Mouse (Mus musculus) duodenum, adult 2 months (tissue): ENCODE measurements around the gene Fopnl. TPM values are rescaled to one million over a fixed set of nuclear protein-coding genes. Genes with fewer than 3 reads are reported as not detected.

Source experiments
- polyA plus RNA-seq: library from polyadenylated mRNA; depleted of rRNA; stranded (reverse); fragments of >200 nt; gene quantifications from 2 replicates; pipeline ENCODE4 v1.2.3, GENCODE M21; 2012; ENCODE audit warnings: low replicate concordance; rRNA removed

The Fopnl gene
- polyA plus RNA-seq = 14.6 and 20.2 TPM in 2 replicates

DNA sequence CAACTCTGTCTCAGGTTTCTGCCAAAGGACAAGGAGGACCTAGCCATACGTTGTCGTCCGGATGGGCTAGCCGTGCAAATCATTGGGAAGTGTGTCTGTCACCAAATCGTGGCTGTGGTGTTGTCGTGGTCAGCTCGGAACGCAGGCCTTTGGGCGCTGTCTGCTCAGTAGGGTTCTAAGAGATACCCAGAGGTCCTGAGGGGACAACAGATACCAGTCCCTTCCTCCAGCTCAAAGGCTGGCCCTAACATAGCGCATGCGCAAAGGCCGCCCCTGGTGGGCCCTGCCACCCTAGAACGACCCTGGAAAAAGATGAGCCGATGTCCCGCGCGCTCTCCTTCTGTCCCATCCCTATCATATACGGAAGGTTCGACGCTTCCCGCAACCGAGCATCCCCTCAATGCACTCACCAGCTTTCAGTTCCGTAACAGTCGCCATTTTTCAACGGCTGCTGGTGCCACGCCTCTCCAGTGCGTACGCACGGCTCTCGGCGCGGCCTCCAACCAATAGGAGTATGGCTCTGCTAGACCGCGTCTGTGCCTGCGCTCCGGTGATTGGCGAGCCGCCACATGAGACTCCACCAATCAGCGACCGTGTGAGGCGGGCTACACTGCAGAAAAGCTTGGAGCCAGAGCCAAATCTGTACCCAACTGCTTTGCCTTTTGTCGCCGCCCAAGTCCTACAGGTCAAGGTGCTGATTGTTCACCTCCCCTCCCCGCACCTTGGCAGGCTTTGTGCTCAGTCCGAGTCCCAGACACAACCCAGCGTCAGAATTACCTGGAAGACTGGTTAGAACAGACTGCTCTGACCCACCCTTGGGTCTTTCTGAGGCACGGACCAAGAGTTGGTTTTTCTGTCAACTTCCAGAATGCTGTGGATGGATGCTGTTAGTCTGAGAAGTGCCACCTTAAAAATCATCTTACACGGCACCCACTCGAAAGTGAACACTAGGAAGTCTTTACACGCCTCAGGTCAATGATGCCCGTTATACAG, at the start of gene Fopnl:
Fopnl (minus strand) TSS at position 522 of the 993 bp plus-strand sequence.

DNA sequence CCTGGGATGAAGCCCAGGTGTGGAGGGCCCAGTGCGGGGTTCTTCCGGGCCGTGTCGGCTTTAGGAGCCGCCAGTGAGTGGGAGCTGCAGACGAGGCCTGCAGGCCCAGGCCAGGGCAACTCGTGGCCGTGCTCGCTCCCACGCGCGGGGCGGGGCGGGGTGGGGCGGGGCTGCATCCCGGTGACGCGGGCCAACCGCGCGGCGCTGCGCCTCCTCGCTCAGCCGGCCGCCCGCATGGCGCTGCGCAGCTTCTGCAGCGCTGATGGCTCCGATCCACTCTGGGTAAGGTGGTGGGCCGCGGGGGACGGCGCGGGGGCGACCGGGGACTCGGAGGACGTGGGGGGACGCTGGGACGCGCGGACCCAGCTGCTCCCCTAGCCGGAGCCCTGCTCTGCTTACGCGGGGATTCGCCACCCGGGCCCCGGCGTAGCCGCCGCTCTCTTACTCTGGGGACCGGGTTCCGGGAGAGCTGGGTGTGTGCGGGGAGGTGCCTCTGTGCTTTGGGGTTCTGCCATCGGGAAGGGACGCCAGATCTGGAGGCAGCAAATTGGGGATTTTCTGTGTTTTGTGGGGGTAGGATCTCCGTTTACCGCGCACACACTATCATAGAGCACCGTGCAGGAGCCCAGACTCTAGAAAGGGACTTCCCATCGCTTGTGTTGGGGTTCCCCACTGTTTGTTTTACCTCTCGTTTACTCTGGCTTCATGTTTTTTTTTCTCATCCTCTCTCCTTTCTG, 44.3 kb upstream of the Fopnl start, which contains the start of gene Abcc1:
Abcc1 (plus strand) TSS at position 197 of the 737 bp plus-strand sequence.

DNA sequence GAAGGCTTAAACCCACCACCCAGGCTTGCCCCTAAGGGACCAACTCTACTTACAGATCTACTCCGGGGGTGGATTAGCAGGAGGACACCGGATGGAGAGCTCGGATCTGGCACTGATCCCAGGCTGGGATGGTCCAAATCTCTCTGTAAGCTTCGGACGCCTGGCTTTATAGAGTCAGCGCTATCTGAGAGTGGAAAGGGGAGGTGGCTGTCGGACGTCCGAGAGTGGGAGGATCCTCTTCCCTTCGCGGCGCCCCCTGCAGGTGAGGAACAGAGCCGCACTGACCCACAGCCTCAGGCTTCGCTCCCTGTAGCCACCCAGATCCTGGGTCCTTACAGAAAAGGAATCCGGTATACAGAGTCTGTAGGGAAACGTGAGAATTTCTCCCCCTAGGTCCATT, 26.0 kb downstream of the Fopnl start, which contains the start of gene Myh11:
Myh11 (minus strand) TSS at position 150 of the 400 bp plus-strand sequence.

Other genes starting within 250 kb of the Fopnl start
- gene Nde1, start 154.1 kb downstream of the Fopnl start, polyA plus RNA-seq = 11.6 and 17.2 TPM in 2 replicates
- gene Marf1, start 154.1 kb downstream of the Fopnl start, polyA plus RNA-seq = 3.1 and 3.3 TPM in 2 replicates
- gene Myh11, start 26.0 kb downstream of the Fopnl start, polyA plus RNA-seq = 11.7 and 35.4 TPM in 2 replicates
- 1.5 and 15.7 TPM in 2 replicates for gene Abcc1, start 44.2 kb upstream of the Fopnl start, polyA plus RNA-seq
- 0.02 TPM in 1 of 2 replicates, not detected in the other for gene A630010A05Rik, start 244.9 kb upstream of the Fopnl start, polyA plus RNA-seq